Mouse (Mus musculus) midbrain, embryonic 13.5 days (tissue): ENCODE data around the gene Arhgdia. TPM values are rescaled to one million over a fixed set of nuclear protein-coding genes. Genes with fewer than 3 reads are reported as not detected.
A peak's percentile ranks its signal among the peaks of the same experiment; 100 is the strongest.

Experiments
- ATAC-seq: fragments of 200-750 bp; cut with Nextera tagmentation; 2 replicates; pipeline ENCODE4 v1.8.0; 2017; ENCODE audit warnings: mild to moderate bottlenecking, moderate TSS enrichment, moderate library complexity
- H3K27ac ChIP-seq: fragments of 300-500 bp; sonication (generic); 2 replicates; pipeline ENCODE4 v1.5.1; 2015; ENCODE audit warnings: inconsistent platforms, mild to moderate bottlenecking, moderate library complexity
- H3K27me3 ChIP-seq: fragments of 300-500 bp; sonication (generic); 2 replicates; pipeline ENCODE4 v1.6.1; 2015; ENCODE audit warnings: mild to moderate bottlenecking, inconsistent platforms
- H3K36me3 ChIP-seq: fragments of 300-500 bp; sonication (generic); 2 replicates; pipeline ENCODE4 v1.6.1; 2015; ENCODE audit warnings: mild to moderate bottlenecking, inconsistent platforms
- H3K4me1 ChIP-seq: fragments of 300-500 bp; sonication (generic); replicated peaks from 2 replicates; pipeline ENCODE4 v1.6.1; 2015; ENCODE audit warnings: inconsistent platforms
- H3K4me2 ChIP-seq: fragments of 300-500 bp; sonication (generic); replicated peaks from 2 replicates; pipeline ENCODE4 v1.6.1; 2015; ENCODE audit warnings: moderate library complexity, mild to moderate bottlenecking, inconsistent platforms
- H3K4me3 ChIP-seq: fragments of 300-500 bp; sonication (generic); replicated peaks from 2 replicates; pipeline ENCODE4 v1.5.1; 2015; ENCODE audit warnings: mild to moderate bottlenecking, inconsistent platforms
- H3K9ac ChIP-seq: fragments of 300-500 bp; sonication (generic); replicated peaks from 2 replicates; pipeline ENCODE4 v1.6.1; 2015; ENCODE audit warnings: mild to moderate bottlenecking, inconsistent platforms
- H3K9me3 ChIP-seq: fragments of 300-500 bp; sonication (generic); 2 replicates; pipeline ENCODE4 v1.6.1; 2016; ENCODE audit warnings: mild to moderate bottlenecking, inconsistent platforms
- WGBS: fragments of 180-500 bp; shearing (Covaris S2); methylation state at CpG from one replicate; pipeline ENCODE4 v1.1.7; 2015; 5-methylcytosine and 5-hydroxymethylcytosine counted together
- microRNA-seq: library from miRNA; unstranded; fragments of <30 nt; microRNA quantifications from one replicate; pipeline ENCODE4, GENCODE M21; 2016
- polyA plus RNA-seq: library from polyadenylated mRNA; unstranded; fragments of >200 nt; fragmentation: Nextera tagmentation; extraction: Ambion mirVana; gene quantifications from 2 replicates; pipeline ENCODE4 v1.2.1, GENCODE M21; 2015

Gene Arhgdia
- polyA plus RNA-seq, 1 experiment from 2014 or later = 461 TPM

GRCm38 (mm10) chr11:120539285-120540014 lies 42.0 kb downstream of the Arhgdia start:
- Histone ChIP-seq H3K9ac (peak overlapping the region; percentile 45; the same call in 1 of the 2 replicates), H3K27ac (peak overlapping the region; percentile 73), H3K4me1 (peaks cover 20% of the 10 kb centered on the region), H3K9me3 (no peaks in the 10 kb centered on the region), H3K27me3 (no peaks in the 10 kb centered on the region), H3K36me3 (peaks cover 31% of the 10 kb centered on the region), H3K4me2 (peak overlapping the region; percentile 15; the same call in 1 of the 2 replicates), H3K4me3 (no peak overlapping the region)
- WGBS = 17% methylated on average over 10 of the region's 10 CpGs
- ATAC-seq = peak; percentile 60

GRCm38 (mm10) chr11:120538955-120539284 lies 42.5 kb downstream of the Arhgdia start:
- H3K27ac ChIP-seq = peak overlapping the region; percentile 73
- no peak overlapping the region for H3K4me3 ChIP-seq
- 0 out of 2 replicates have a peak, but pooled peaks have one; percentile 2 for ATAC-seq
- 42% methylated on average over 8 of the region's 8 CpGs for WGBS
- peaks cover 20% of the 10 kb centered on the region for H3K4me1 ChIP-seq
- peak overlapping the region; percentile 15; the same call in 1 of the 2 replicates for H3K4me2 ChIP-seq
- no peaks in the 10 kb centered on the region for H3K9me3 ChIP-seq
- peaks cover 26% of the 10 kb centered on the region for H3K36me3 ChIP-seq
- H3K27me3 ChIP-seq = peaks cover 3% of the 10 kb centered on the region; the same call in 1 of the 2 replicates
- H3K9ac ChIP-seq = no peak overlapping the region

- Histone ChIP-seq H3K4me1 (peaks cover 20% of the 10 kb centered on the region), H3K4me3 (no peak overlapping the region), H3K36me3 (peaks cover 21% of the 10 kb centered on the region), H3K9ac (no peak overlapping the region), H3K27me3 (peaks cover 7% of the 10 kb centered on the region), H3K27ac (peak overlapping the region; percentile 73), H3K4me2 (no peak overlapping the region), H3K9me3 (no peaks in the 10 kb centered on the region)
- WGBS = 83% methylated on average over 3 of the region's 3 CpGs
- no peak for ATAC-seq
Measured at GRCm38 (mm10) chr11:120538485-120538884, 42.9 kb downstream of the Arhgdia start.

- Histone ChIP-seq H3K27ac (no peak overlapping the region), H3K4me2 (no peak overlapping the region), H3K4me1 (peaks cover 23% of the 10 kb centered on the region), H3K27me3 (peaks cover 34% of the 10 kb centered on the region), H3K9ac (no peak overlapping the region), H3K36me3 (no peaks in the 10 kb centered on the region), H3K4me3 (no peak overlapping the region), H3K9me3 (no peaks in the 10 kb centered on the region)
- no peak for ATAC-seq
- WGBS = 85% methylated on average over 3 of the region's 3 CpGs
Measured at GRCm38 (mm10) chr11:120535804-120536203, 45.6 kb downstream of the Arhgdia start.

GRCm38 (mm10) chr11:120535145-120535544 lies 46.3 kb downstream of the Arhgdia start:
- H3K27me3 ChIP-seq = peaks cover 41% of the 10 kb centered on the region
- H3K27ac ChIP-seq = no peak overlapping the region
- no peaks in the 10 kb centered on the region for H3K36me3 ChIP-seq
- no peak for ATAC-seq
- H3K4me1 ChIP-seq = peaks cover 30% of the 10 kb centered on the region
- WGBS = 90% methylated on average over 3 of the region's 3 CpGs
- H3K9me3 ChIP-seq = no peaks in the 10 kb centered on the region
- no peak overlapping the region for H3K4me2 ChIP-seq
- no peak overlapping the region for H3K9ac ChIP-seq
- no peak overlapping the region for H3K4me3 ChIP-seq

- no peak overlapping the region for H3K9ac ChIP-seq
- H3K4me2 ChIP-seq = no peak overlapping the region
- ATAC-seq = no peak
- peaks cover 20% of the 10 kb centered on the region for H3K4me1 ChIP-seq
- no peak overlapping the region for H3K27ac ChIP-seq
- 85% methylated on average over 8 of the region's 8 CpGs for WGBS
- H3K9me3 ChIP-seq = no peaks in the 10 kb centered on the region
- H3K27me3 ChIP-seq = peaks cover 51% of the 10 kb centered on the region
- H3K36me3 ChIP-seq = no peaks in the 10 kb centered on the region
- H3K4me3 ChIP-seq = no peak overlapping the region
Measured at GRCm38 (mm10) chr11:120534093-120534492, 47.3 kb downstream of the Arhgdia start.

- H3K4me1 ChIP-seq = peaks cover 10% of the 10 kb centered on the region
- no peak for ATAC-seq
- WGBS = 28% methylated on average over 9 of the region's 9 CpGs
- H3K9ac ChIP-seq = no peak overlapping the region
- H3K9me3 ChIP-seq = no peaks in the 10 kb centered on the region
- H3K27ac ChIP-seq = no peak overlapping the region
- H3K36me3 ChIP-seq = no peaks in the 10 kb centered on the region
- no peak overlapping the region for H3K4me3 ChIP-seq
- peaks cover 70% of the 10 kb centered on the region for H3K27me3 ChIP-seq
- H3K4me2 ChIP-seq = no peak overlapping the region
Measured at GRCm38 (mm10) chr11:120531646-120532045, 49.8 kb downstream of the Arhgdia start.

GRCm38 (mm10) chr11:120530085-120530964 lies 51.1 kb downstream of the Arhgdia start, which contains the start of gene Gcgr:
Gcgr (plus strand) TSS chr11:120530699.
- 7% methylated on average over 59 of the region's 62 CpGs for WGBS
- Histone ChIP-seq H3K36me3 (no peaks in the 10 kb centered on the region), H3K4me2 (peak within 1 kb of the TSS; percentile 56), H3K27me3 (peaks cover 70% of the 10 kb centered on the region), H3K4me1 (peaks cover 10% of the 10 kb centered on the region), H3K27ac (no peak within 1 kb of the TSS), H3K9me3 (no peaks in the 10 kb centered on the region), H3K9ac (no peak within 1 kb of the TSS), H3K4me3 (peak within 1 kb of the TSS; percentile 29)
- 0 out of 2 replicates have a peak, but pooled peaks have one; percentile 17 for ATAC-seq

- Histone ChIP-seq H3K27me3 (peaks cover 67% of the 10 kb centered on the region), H3K4me3 (no peak overlapping the region), H3K4me2 (no peak overlapping the region), H3K27ac (no peak overlapping the region), H3K4me1 (peaks cover 10% of the 10 kb centered on the region), H3K9ac (no peak overlapping the region), H3K9me3 (no peaks in the 10 kb centered on the region), H3K36me3 (no peaks in the 10 kb centered on the region)
- 50% methylated on average over 4 of the region's 4 CpGs for WGBS
- ATAC-seq = no peak
Measured at GRCm38 (mm10) chr11:120528903-120529302, 52.5 kb downstream of the Arhgdia start.

Small RNAs within 50 kb of the gene (microRNA-seq; reads per million reads assigned to microRNA genes)
- gene Mir6936 = 1.4 reads per million

Other genes with a start within 250 kb of the Arhgdia start
- gene Actg1, start 233.1 kb downstream of the Arhgdia start, polyA plus RNA-seq = 3,928 and 4,113 TPM in 2 replicates
- 1.9 and 2.2 TPM in 2 replicates for gene Fscn2, start 220.1 kb downstream of the Arhgdia start, polyA plus RNA-seq
- 80.9 and 81.1 TPM in 2 replicates for gene Faap100, start 202.9 kb downstream of the Arhgdia start, polyA plus RNA-seq
- gene Nploc4, start 143.9 kb downstream of the Arhgdia start, polyA plus RNA-seq = 35.0 and 38.1 TPM in 2 replicates
- not detected in 2 replicates for gene Tspan10, start 139.0 kb downstream of the Arhgdia start, polyA plus RNA-seq
- 0.19 and 0.30 TPM in 2 replicates for gene Pde6g, start 128.1 kb downstream of the Arhgdia start, polyA plus RNA-seq
- 10.6 and 12.5 TPM in 2 replicates for gene Oxld1, start 123.6 kb downstream of the Arhgdia start, polyA plus RNA-seq
- 26.1 and 28.7 TPM in 2 replicates for gene Ccdc137, start 123.5 kb downstream of the Arhgdia start, polyA plus RNA-seq
- gene Arl16, start 114.0 kb downstream of the Arhgdia start, polyA plus RNA-seq = 64.7 and 67.8 TPM in 2 replicates
- gene Mrpl12, start 97.0 kb downstream of the Arhgdia start, polyA plus RNA-seq = 111 and 113 TPM in 2 replicates
- 28.2 and 29.2 TPM in 2 replicates for gene Slc25a10, start 89.8 kb downstream of the Arhgdia start, polyA plus RNA-seq
- 0.20 and 0.32 TPM in 2 replicates for gene Gcgr, start 50.9 kb downstream of the Arhgdia start, polyA plus RNA-seq
- 240 and 242 TPM in 2 replicates for gene Mcrip1, start 31.9 kb downstream of the Arhgdia start, polyA plus RNA-seq
- not detected in 2 replicates for gene Ppp1r27, start 30.5 kb downstream of the Arhgdia start, polyA plus RNA-seq
- 279 and 297 TPM in 2 replicates for gene P4hb, start 8.4 kb downstream of the Arhgdia start, polyA plus RNA-seq
- 303 and 358 TPM in 2 replicates for gene Alyref, start 16.7 kb upstream of the Arhgdia start, polyA plus RNA-seq
- 180 and 183 TPM in 2 replicates for gene Anapc11, start 16.8 kb upstream of the Arhgdia start, polyA plus RNA-seq
- 0.54 and 0.95 TPM in 2 replicates for gene Npb, start 26.9 kb upstream of the Arhgdia start, polyA plus RNA-seq
- gene Pcyt2, start 36.3 kb upstream of the Arhgdia start, polyA plus RNA-seq = 167 TPM in 2 replicates
- gene Sirt7, start 43.6 kb upstream of the Arhgdia start, polyA plus RNA-seq = 42.7 and 51.3 TPM in 2 replicates
- 24.4 and 31.2 TPM in 2 replicates for gene Mafg, start 52.0 kb upstream of the Arhgdia start, polyA plus RNA-seq
- gene Pycr1, start 62.1 kb upstream of the Arhgdia start, polyA plus RNA-seq = 23.2 and 25.0 TPM in 2 replicates
- gene Myadml2, start 66.5 kb upstream of the Arhgdia start, polyA plus RNA-seq = 0.78 and 0.84 TPM in 2 replicates
- gene Notum, start 79.6 kb upstream of the Arhgdia start, polyA plus RNA-seq = 0.46 and 0.65 TPM in 2 replicates
- 149 and 154 TPM in 2 replicates for gene Aspscr1, start 91.3 kb upstream of the Arhgdia start, polyA plus RNA-seq
- gene Cenpx, start 132.1 kb upstream of the Arhgdia start, polyA plus RNA-seq = 99.9 and 112 TPM in 2 replicates
- 60.6 and 71.8 TPM in 2 replicates for gene Lrrc45, start 132.3 kb upstream of the Arhgdia start, polyA plus RNA-seq
- 206 and 218 TPM in 2 replicates for gene Rac3, start 139.8 kb upstream of the Arhgdia start, polyA plus RNA-seq
- gene Dcxr, start 145.7 kb upstream of the Arhgdia start, polyA plus RNA-seq = 6.5 and 7.3 TPM in 2 replicates
- 0.32 and 0.38 TPM in 2 replicates for gene Cbr2, start 150.5 kb upstream of the Arhgdia start, polyA plus RNA-seq
- gene Hmga1b, start 181.2 kb upstream of the Arhgdia start, polyA plus RNA-seq = 2.7 and 3.1 TPM in 2 replicates
- 84.6 TPM in 2 replicates for gene Rfng, start 202.6 kb upstream of the Arhgdia start, polyA plus RNA-seq
- 268 and 273 TPM in 2 replicates for gene Gps1, start 202.6 kb upstream of the Arhgdia start, polyA plus RNA-seq
- gene Dus1l, start 214.8 kb upstream of the Arhgdia start, polyA plus RNA-seq = 51.4 and 55.7 TPM in 2 replicates
- gene Fasn, start 242.9 kb upstream of the Arhgdia start, polyA plus RNA-seq = 83.6 and 89.2 TPM in 2 replicates